Mouse (Mus musculus) effector memory CD4-positive, alpha-beta T cell, adult 5 months (primary cell): ENCODE results near the gene Il17re. TPM values are rescaled to one million over a fixed set of nuclear protein-coding genes. Genes with fewer than 3 reads are reported as not detected.

Experiments used
- polyA plus RNA-seq: library from polyadenylated mRNA; unstranded; fragments of 100-300 nt; shearing (Covaris generic); gene quantifications from one replicate; pipeline ENCODE4 v1.2.1, GENCODE M21; 2017

Il17re gene
- 0.22 TPM for polyA plus RNA-seq

GRCm38 (mm10) chr6:113457952-113458534, at the start of gene Il17re:
Gene Il17re, plus strand, starts transcription at chr6:113458484.

GRCm38 (mm10) chr6:113419199-113419587, 39.1 kb upstream of the Il17re start, which contains the start of gene Rpusd3:
Gene Rpusd3, minus strand, starts transcription at chr6:113419340.

GRCm38 (mm10) chr6:113435664-113436205, 22.5 kb upstream of the Il17re start, which contains the start of gene Cidec:
Gene Cidec, minus strand, starts transcription at chr6:113435760.

GRCm38 (mm10) chr6:113442442-113443090, 15.7 kb upstream of the Il17re start, which contains the start of gene Jagn1:
Gene Jagn1, plus strand, starts transcription at chr6:113442569.

GRCm38 (mm10) chr6:113471297-113471936, 13.1 kb downstream of the Il17re start, which contains the start of gene Il17rc:
Gene Il17rc, plus strand, starts transcription at chr6:113471427.

GRCm38 (mm10) chr6:113483100-113483615, 24.9 kb downstream of the Il17re start, which contains the start of gene Creld1:
Gene Creld1, plus strand, starts transcription at chr6:113483297.

GRCm38 (mm10) chr6:113501388-113502084, 43.3 kb downstream of the Il17re start, which contains the start of gene Prrt3:
Gene Prrt3, minus strand, starts transcription at chr6:113501931.

Other genes starting within 250 kb of the Il17re start
- gene Mtmr14, start 220.6 kb upstream of the Il17re start, polyA plus RNA-seq: 50.4 TPM
- gene Cpne9, start 176.2 kb upstream of the Il17re start, polyA plus RNA-seq: not detected
- gene Brpf1, start 151.3 kb upstream of the Il17re start, polyA plus RNA-seq: 50.9 TPM
- 4.6 TPM for gene Ogg1, start 131.5 kb upstream of the Il17re start, polyA plus RNA-seq
- gene Camk1, start 114.5 kb upstream of the Il17re start, polyA plus RNA-seq: 0.47 TPM
- gene Tada3, start 80.6 kb upstream of the Il17re start, polyA plus RNA-seq: 28.9 TPM
- gene Arpc4, start 80.4 kb upstream of the Il17re start, polyA plus RNA-seq: 335 TPM
- 12.0 TPM for gene Ttll3, start 69.2 kb upstream of the Il17re start, polyA plus RNA-seq
- gene Rpusd3, start 39.1 kb upstream of the Il17re start, polyA plus RNA-seq: 11.5 TPM
- not detected for gene Cidec, start 22.7 kb upstream of the Il17re start, polyA plus RNA-seq
- 18.1 TPM for gene Jagn1, start 15.9 kb upstream of the Il17re start, polyA plus RNA-seq
- not detected for gene Il17rc, start 12.9 kb downstream of the Il17re start, polyA plus RNA-seq
- gene Creld1, start 24.8 kb downstream of the Il17re start, polyA plus RNA-seq: 5.5 TPM
- 0.19 TPM for gene Prrt3, start 43.4 kb downstream of the Il17re start, polyA plus RNA-seq
- gene Emc3, start 73.2 kb downstream of the Il17re start, polyA plus RNA-seq: 84.2 TPM
- gene Fancd2, start 73.2 kb downstream of the Il17re start, polyA plus RNA-seq: 1.5 TPM
- gene Fancd2os, start 142.2 kb downstream of the Il17re start, polyA plus RNA-seq: not detected
- gene Brk1, start 146.3 kb downstream of the Il17re start, polyA plus RNA-seq: 142 TPM
- 28.3 TPM for gene Vhl, start 165.5 kb downstream of the Il17re start, polyA plus RNA-seq
- gene Irak2, start 180.0 kb downstream of the Il17re start, polyA plus RNA-seq: 123 TPM
- 26.4 TPM for gene Tatdn2, start 238.6 kb downstream of the Il17re start, polyA plus RNA-seq